29 mouse cellular contexts compared by ENCODE assay signal in the genomic region with DNA sequence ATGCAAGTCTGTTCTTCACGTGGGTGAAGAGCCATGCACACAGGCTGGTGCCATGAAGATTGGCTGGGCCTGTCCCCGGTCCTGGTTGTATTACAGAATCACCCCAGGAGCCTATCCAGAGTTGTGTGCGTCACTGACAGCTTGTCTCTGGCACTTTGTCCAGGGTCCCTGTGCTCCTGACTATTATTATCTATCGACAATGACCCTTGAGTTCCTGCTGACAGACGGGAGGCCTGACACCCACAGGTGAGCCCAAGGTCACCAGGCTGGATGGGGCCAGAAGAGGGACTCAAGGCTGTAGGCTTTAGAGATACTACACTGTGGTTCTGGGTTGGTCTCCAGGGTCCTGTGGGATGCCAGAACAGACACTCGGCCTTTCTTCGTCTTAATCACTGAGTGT. TPM values are rescaled to one million over a fixed set of nuclear protein-coding genes. Genes with fewer than 3 reads are reported as not detected.
DNase-seq lines count a peak whose midpoint lies in the region; ATAC-seq and TF ChIP-seq lines count a peak whose summit lies in the region.
"Had no signal": no experiment of that assay in that cellular context is flagged by ENCODE, and none has a peak within 500 bp of the region (broad histone marks: within the 10 kb centered on the region; RNA-seq: fewer than 3 reads in every experiment).

No protein-coding gene starts in this region.

- H3K4me1 ChIP-seq in heart, postnatal 0 days (ENCODE audit: control insufficient read depth, insufficient read depth) = peaks cover 56% of the 10 kb centered on the region
- H3K4me1 ChIP-seq in limb, embryonic 10.5 days = peaks cover 13% of the 10 kb centered on the region
- H3K4me1 ChIP-seq: liver, embryonic 13.5 days had no signal

- peak; percentile 95 for TF ChIP-seq EP300 in heart, postnatal 0 days (IDR thresholded peaks at IDR 0.05; ENCODE audit: low read depth)

- H3K27me3 ChIP-seq in heart, postnatal 0 days (ENCODE audit: control insufficient read depth, insufficient read depth, low read length) = no peaks in the 10 kb centered on the region
- H3K27me3 ChIP-seq in limb, embryonic 10.5 days (ENCODE audit: low read depth, poor library complexity, severe bottlenecking) = no peaks in the 10 kb centered on the region
- H3K27me3 ChIP-seq: liver, embryonic 13.5 days; midbrain, embryonic 13.5 days; neural tube, embryonic 12.5 days; stomach, embryonic 15.5 days had no signal

- peaks cover 28% of the 10 kb centered on the region for H3K36me3 ChIP-seq in heart, postnatal 0 days (replicated peaks; ENCODE audit: control insufficient read depth, insufficient read depth, low read length)
- H3K36me3 ChIP-seq in limb, embryonic 10.5 days = no peaks in the 10 kb centered on the region
- H3K36me3 ChIP-seq: liver, embryonic 13.5 days; midbrain, embryonic 13.5 days; neural tube, embryonic 12.5 days; stomach, embryonic 15.5 days had no signal

- H3K27ac ChIP-seq in heart, postnatal 0 days (ENCODE audit: low read depth) = peak overlapping the region; percentile 95
- no peak overlapping the region for H3K27ac ChIP-seq in limb, embryonic 10.5 days
- H3K27ac ChIP-seq: liver, embryonic 13.5 days; midbrain, embryonic 13.5 days; neural tube, embryonic 12.5 days; stomach, embryonic 15.5 days had no signal

- no peak overlapping the region for H3K4me3 ChIP-seq in heart, postnatal 0 days (ENCODE audit: low read depth, low read length)
- no peak overlapping the region for H3K4me3 ChIP-seq in limb, embryonic 10.5 days
- H3K4me3 ChIP-seq: liver, embryonic 13.5 days; midbrain, embryonic 13.5 days; neural tube, embryonic 12.5 days; stomach, embryonic 15.5 days had no signal

- peak; percentile 72 for ATAC-seq in heart, postnatal 0 days (ENCODE audit: insufficient read depth, low read depth)
- ATAC-seq: hindbrain, embryonic 16.5 days; midbrain, embryonic 13.5 days had no signal

- no peak for TF ChIP-seq CTCF in heart, postnatal 0 days (IDR thresholded peaks at IDR 0.05; ENCODE audit: low read depth)

- H3K9ac ChIP-seq in heart, postnatal 0 days (replicated peaks; ENCODE audit: low read depth, low read length) = peak overlapping the region; percentile 48; the same call in 1 of the 2 replicates
- H3K9ac ChIP-seq: liver, embryonic 13.5 days; midbrain, embryonic 13.5 days; neural tube, embryonic 12.5 days; stomach, embryonic 15.5 days had no signal

- peak overlapping the region; percentile 56 for H3K4me2 ChIP-seq in heart, postnatal 0 days (ENCODE audit: low read depth, low read length)
- H3K4me2 ChIP-seq: liver, embryonic 13.5 days; midbrain, embryonic 13.5 days; neural tube, embryonic 12.5 days; stomach, embryonic 15.5 days had no signal

- WGBS in heart, postnatal 0 days = 33% methylated on average over 7 of the region's 7 CpGs
- WGBS in limb, embryonic 10.5 days = 85% methylated on average over 7 of the region's 7 CpGs

- H3K9me3 ChIP-seq in heart, postnatal 0 days (replicated peaks; ENCODE audit: control insufficient read depth, low read length) = no peaks in the 10 kb centered on the region
- no peaks in the 10 kb centered on the region for H3K9me3 ChIP-seq in limb, embryonic 10.5 days (replicated peaks)
- H3K9me3 ChIP-seq: liver, embryonic 13.5 days; midbrain, embryonic 13.5 days; neural tube, embryonic 12.5 days; stomach, embryonic 15.5 days had no signal

- DNase-seq in gastrocnemius, adult 18-20 months (ENCODE audit: low spot score) = peak; percentile 65
- DNase-seq in gastrocnemius, postnatal 4 days (ENCODE audit: low spot score in 2 of 2) = no peak
- peak; percentile 41 for DNase-seq in testis, postnatal 10 days (ENCODE audit: low spot score)
- DNase-seq in testis, postnatal 14 days (ENCODE audit: low spot score) = no peak
- peak; percentile 90 for DNase-seq in heart, postnatal 0 days (ENCODE audit: low spot score)
- DNase-seq in skeletal muscle tissue, adult 2 months (ENCODE audit: low read depth, low spot score) = peak; percentile 52
- DNase-seq in cerebellum, adult 11-12 months = no peak
- DNase-seq in limb, embryonic 10.5 days (ENCODE audit: low spot score) = no peak
- DNase-seq: cerebellum, adult 18-20 months; cerebellum, postnatal 14 days; gastrocnemius, postnatal 10 days; kidney, adult 18-20 months; kidney, postnatal 4 days; layer of hippocampus, adult 9-11 months; liver, embryonic 13.5 days; lung, adult 2 months; lung, postnatal 14 days; retina, postnatal 1 day; right cerebral cortex, postnatal 25 days; thymus, adult 2 months had no signal

RNA-seq across cellular contexts. Expression of gene Apol6, which starts 25.0 kb away (rescaled TPM):
- 10 to 100 TPM; 47.5 to 80.8 TPM for total RNA-seq in gastrocnemius, adult 18-20 months (2021)
- total RNA-seq in gastrocnemius, postnatal 4 days (2021) = 1 to 10 TPM; 5.9 to 7.8 TPM
- total RNA-seq in heart, postnatal 0 days (2014; rRNA removed; ENCODE audit: low replicate concordance) = not detected in 2 replicates
- 0.11 TPM in 2 replicates for polyA plus RNA-seq in heart, postnatal 0 days (2015; fragmentation: Nextera tagmentation; extraction: Ambion mirVana)
- 0.14 TPM in 1 of 2 replicates, not detected in the other for polyA plus RNA-seq in limb, embryonic 10.5 days (2016; fragmentation: Nextera tagmentation; extraction: Ambion mirVana)
- total RNA-seq: hematopoietic stem cell, adult 5-6 weeks; megakaryocyte, adult 5-6 weeks had no signal
- polyA plus RNA-seq: forebrain, embryonic 11.5 days; hindbrain, embryonic 16.5 days; kidney, embryonic 16.5 days; midbrain, embryonic 13.5 days; neural tube, embryonic 12.5 days; stomach, embryonic 15.5 days had no signal

RNA-seq across cellular contexts. Expression of gene Mb, which starts 30.9 kb away (rescaled TPM):
- 1,000 to 10,000 TPM; 5,214 to 6,251 TPM for total RNA-seq in gastrocnemius, adult 18-20 months (2021)
- total RNA-seq in gastrocnemius, postnatal 4 days (2021) = 100 to 1,000 TPM; 153 to 201 TPM
- 4,504 and 5,889 TPM in 2 replicates for total RNA-seq in heart, postnatal 0 days (2014; rRNA removed; ENCODE audit: low replicate concordance)
- polyA plus RNA-seq in heart, postnatal 0 days (2015; fragmentation: Nextera tagmentation; extraction: Ambion mirVana) = 3,958 and 4,151 TPM in 2 replicates
- 0.44 and 0.60 TPM in 2 replicates for polyA plus RNA-seq in limb, embryonic 10.5 days (2016; fragmentation: Nextera tagmentation; extraction: Ambion mirVana)
- total RNA-seq: hematopoietic stem cell, adult 5-6 weeks; left cerebral cortex, adult 18-20 months; megakaryocyte, adult 5-6 weeks had no signal
- polyA plus RNA-seq: forebrain, embryonic 11.5 days; midbrain, embryonic 13.5 days had no signal

Comparison
In these comparisons a context has a peak if more than half of its experiments do, and no peak if none do; other contexts are left out.
1. DNase-seq: peak in gastrocnemius, adult 18-20 months (single experiment), testis, postnatal 10 days (single experiment), heart, postnatal 0 days (single experiment) and skeletal muscle tissue, adult 2 months (single experiment); none in gastrocnemius, postnatal 4 days (0 of 2), testis, postnatal 14 days (single experiment), cerebellum, adult 11-12 months (single experiment) and limb, embryonic 10.5 days (single experiment).
2. RNA of gene Apol6, which starts 25.0 kb away (total RNA-seq): 47.5 to 80.8 TPM in gastrocnemius, adult 18-20 months; 5.9 to 7.8 TPM in gastrocnemius, postnatal 4 days and not detected in heart, postnatal 0 days; every median in the first group is over 4 times any median in the second.
3. RNA of gene Mb, which starts 30.9 kb away (total RNA-seq): 5,214 to 6,251 TPM in gastrocnemius, adult 18-20 months and 4,504 to 5,889 TPM in heart, postnatal 0 days; 153 to 201 TPM in gastrocnemius, postnatal 4 days; every median in the first group is over 10 times any median in the second.